Mouse (Mus musculus): ENCODE measurements around the gene Olfr338. TPM values are rescaled to one million over a fixed set of nuclear protein-coding genes. Genes with fewer than 3 reads are reported as not detected.
"Not testable (repeated sequence)": the region's sequence is repeated elsewhere in the genome, so short reads cannot be mapped to it uniquely, and the experiment has no call there.

The Olfr338 gene
- not detected in 2 replicates for polyA plus RNA-seq (2015; fragmentation: Nextera tagmentation; extraction: Ambion mirVana)

- H3K4me1 ChIP-seq: no peaks in the 10 kb centered on the region
- H3K27ac ChIP-seq (replicated peaks): no peak within 1 kb of the TSS
- no peak for ATAC-seq (replicated peaks)
- H3K9ac ChIP-seq (replicated peaks): no peak within 1 kb of the TSS
- H3K4me3 ChIP-seq: no peak within 1 kb of the TSS
- no peaks in the 10 kb centered on the region for H3K27me3 ChIP-seq
- no peak within 1 kb of the TSS for H3K4me2 ChIP-seq (replicated peaks)
- H3K9me3 ChIP-seq: peaks cover 4% of the 10 kb centered on the region
- no peaks in the 10 kb centered on the region for H3K36me3 ChIP-seq
These were observed at the start of gene Olfr338 for GRCm38 (mm10) chr2:36373219-36373618. Gene Olfr338 (plus strand): TSS chr2:36373519.

- H3K27me3 ChIP-seq; H3K4me1 ChIP-seq; H3K9ac ChIP-seq (replicated peaks); H3K27ac ChIP-seq (replicated peaks); H3K9me3 ChIP-seq; H3K4me3 ChIP-seq; H3K4me2 ChIP-seq (replicated peaks); H3K36me3 ChIP-seq; ATAC-seq (replicated peaks): not testable (repeated sequence)
- 86% methylated on average over 3 of the region's 3 CpGs for WGBS
These were observed 41.9 kb downstream of the Olfr338 start for GRCm38 (mm10) chr2:36415174-36415573.

GRCm38 (mm10) chr2:36415591-36415990 lies 42.3 kb downstream of the Olfr338 start:
- not testable (repeated sequence) for H3K9ac ChIP-seq (replicated peaks); H3K27ac ChIP-seq (replicated peaks); H3K4me3 ChIP-seq; H3K9me3 ChIP-seq; H3K27me3 ChIP-seq; H3K4me1 ChIP-seq; ATAC-seq (replicated peaks); H3K36me3 ChIP-seq; H3K4me2 ChIP-seq (replicated peaks)
- WGBS: 90% methylated on average over 7 of the region's 7 CpGs

- Histone ChIP-seq H3K4me2 (replicated peaks) (no peak within 1 kb of the TSS), H3K4me1 (no peaks in the 10 kb centered on the region), H3K36me3 (no peaks in the 10 kb centered on the region), H3K27ac (replicated peaks) (no peak within 1 kb of the TSS), H3K27me3 (no peaks in the 10 kb centered on the region), H3K9me3 (no peaks in the 10 kb centered on the region), H3K9ac (replicated peaks) (no peak within 1 kb of the TSS), H3K4me3 (no peak within 1 kb of the TSS)
- 89% methylated on average over 3 of the region's 3 CpGs for WGBS
- no peak for ATAC-seq (replicated peaks)
These were observed 45.3 kb downstream of the Olfr338 start, which contains the start of gene Olfr339 for GRCm38 (mm10) chr2:36418647-36419046. Gene Olfr339 (plus strand): TSS chr2:36418947.

Other genes starting within 250 kb of the Olfr338 start
- 21.4 and 24.1 TPM in 2 replicates for gene Mrrf, start 237.1 kb upstream of the Olfr338 start, polyA plus RNA-seq (2015; fragmentation: Nextera tagmentation; extraction: Ambion mirVana)
- gene Rbm18, start 236.7 kb upstream of the Olfr338 start, polyA plus RNA-seq (2015; fragmentation: Nextera tagmentation; extraction: Ambion mirVana): 149 and 164 TPM in 2 replicates
- 2.7 and 3.4 TPM in 2 replicates for gene Ptgs1, start 143.1 kb upstream of the Olfr338 start, polyA plus RNA-seq (2015; fragmentation: Nextera tagmentation; extraction: Ambion mirVana)
- not detected in 2 replicates for gene Olfr339, start 45.4 kb downstream of the Olfr338 start, polyA plus RNA-seq (2015; fragmentation: Nextera tagmentation; extraction: Ambion mirVana)
- gene Olfr340, start 79.1 kb downstream of the Olfr338 start, polyA plus RNA-seq (2015; fragmentation: Nextera tagmentation; extraction: Ambion mirVana): not detected in 2 replicates
- not detected in 2 replicates for gene Olfr341, start 108.9 kb downstream of the Olfr338 start, polyA plus RNA-seq (2015; fragmentation: Nextera tagmentation; extraction: Ambion mirVana)
- gene Olfr342, start 151.5 kb downstream of the Olfr338 start, polyA plus RNA-seq (2015; fragmentation: Nextera tagmentation; extraction: Ambion mirVana): not detected in 2 replicates
- gene Olfr344, start 193.1 kb downstream of the Olfr338 start, polyA plus RNA-seq (2015; fragmentation: Nextera tagmentation; extraction: Ambion mirVana): not detected in 2 replicates

Data from forebrain, embryonic 15.5 days (tissue).